Mouse (Mus musculus) embryonic facial prominence, embryonic 15.5 days (tissue): ENCODE data around the gene Slc9a5. TPM values are rescaled to one million over a fixed set of nuclear protein-coding genes. Genes with fewer than 3 reads are reported as not detected.

ENCODE experiments used
- ATAC-seq: fragments of 200-750 bp; cut with Nextera tagmentation; 2 replicates; pipeline ENCODE4 v1.8.0; 2017; ENCODE audit warnings: low read depth, moderate TSS enrichment; ENCODE audit not compliant: insufficient number of reproducible peaks, low FRiP score, low TSS enrichment
- H3K27ac ChIP-seq: fragments of 300-500 bp; sonication (generic); replicated peaks from 2 replicates; pipeline ENCODE4 v1.5.1; 2015; ENCODE audit warnings: mild to moderate bottlenecking, inconsistent platforms
- H3K27me3 ChIP-seq: fragments of 300-500 bp; sonication (generic); 2 replicates; pipeline ENCODE4 v1.6.1; 2015; ENCODE audit warnings: inconsistent platforms
- H3K36me3 ChIP-seq: fragments of 300-500 bp; sonication (generic); 2 replicates; pipeline ENCODE4 v1.6.1; 2015; ENCODE audit warnings: mild to moderate bottlenecking, inconsistent platforms
- H3K4me1 ChIP-seq: fragments of 300-500 bp; sonication (generic); 2 replicates; pipeline ENCODE4 v1.6.1; 2015; ENCODE audit warnings: inconsistent platforms
- H3K4me2 ChIP-seq: fragments of 300-500 bp; sonication (generic); replicated peaks from 2 replicates; pipeline ENCODE4 v1.6.1; 2015; ENCODE audit warnings: mild to moderate bottlenecking, inconsistent platforms
- H3K4me3 ChIP-seq: fragments of 300-500 bp; sonication (generic); replicated peaks from 2 replicates; pipeline ENCODE4 v1.5.1; 2015; ENCODE audit warnings: mild to moderate bottlenecking, inconsistent platforms
- H3K9ac ChIP-seq: fragments of 300-500 bp; sonication (generic); 2 replicates; pipeline ENCODE4 v1.6.1; 2015; ENCODE audit warnings: inconsistent platforms
- H3K9me3 ChIP-seq: fragments of 300-500 bp; sonication (generic); replicated peaks from 2 replicates; pipeline ENCODE4 v1.6.1; 2016; ENCODE audit warnings: inconsistent platforms
- WGBS: fragments of 180-500 bp; shearing (Covaris S2); methylation state at CpG from one replicate; pipeline ENCODE4 v1.1.7; 2015; 5-methylcytosine and 5-hydroxymethylcytosine counted together
- polyA plus RNA-seq: library from polyadenylated mRNA; unstranded; fragments of >200 nt; fragmentation: Nextera tagmentation; extraction: Ambion mirVana; gene quantifications from 2 replicates; pipeline ENCODE4 v1.2.1, GENCODE M21; 2015

The Slc9a5 gene
- 2.6 and 3.4 TPM in 2 replicates for polyA plus RNA-seq

- no peak for ATAC-seq
- H3K36me3 ChIP-seq = no peaks in the 10 kb centered on the region
- H3K9ac ChIP-seq = peak within 1 kb of the TSS; percentile 62
- H3K27me3 ChIP-seq = no peaks in the 10 kb centered on the region
- no peaks in the 10 kb centered on the region for H3K9me3 ChIP-seq
- H3K27ac ChIP-seq = peak within 1 kb of the TSS; percentile 88
- peak within 1 kb of the TSS; percentile 98 for H3K4me2 ChIP-seq
- H3K4me1 ChIP-seq = peaks cover 56% of the 10 kb centered on the region
- 0% methylated on average over 34 of the region's 34 CpGs for WGBS
- peak within 1 kb of the TSS; percentile 70 for H3K4me3 ChIP-seq
Observed at GRCm38 (mm10) chr8:105348450-105349095, at the start of gene Slc9a5. TSS of gene Slc9a5 (plus strand) at chr8:105348843.

GRCm38 (mm10) chr8:105299962-105300361 is 48.7 kb upstream of the Slc9a5 start:
- no peak overlapping the region for H3K27ac ChIP-seq
- ATAC-seq = no peak
- no peak overlapping the region for H3K4me3 ChIP-seq
- 91% methylated on average over 8 of the region's 8 CpGs for WGBS
- H3K4me2 ChIP-seq = no peak overlapping the region
- H3K27me3 ChIP-seq = no peaks in the 10 kb centered on the region
- peaks cover 50% of the 10 kb centered on the region for H3K36me3 ChIP-seq
- peaks cover 29% of the 10 kb centered on the region for H3K4me1 ChIP-seq
- H3K9ac ChIP-seq = no peak overlapping the region
- no peaks in the 10 kb centered on the region for H3K9me3 ChIP-seq

GRCm38 (mm10) chr8:105303396-105303795 is 45.2 kb upstream of the Slc9a5 start:
- Histone ChIP-seq H3K9ac (no peak overlapping the region), H3K9me3 (no peaks in the 10 kb centered on the region), H3K27ac (no peak overlapping the region), H3K4me1 (peaks cover 36% of the 10 kb centered on the region), H3K4me3 (no peak overlapping the region), H3K27me3 (no peaks in the 10 kb centered on the region), H3K4me2 (no peak overlapping the region), H3K36me3 (peaks cover 61% of the 10 kb centered on the region)
- ATAC-seq = no peak
- 80% methylated on average over 8 of the region's 8 CpGs for WGBS

- Histone ChIP-seq H3K27ac (peak overlapping the region; percentile 87; the same call in 1 of the 2 replicates), H3K9me3 (no peaks in the 10 kb centered on the region), H3K9ac (no peak overlapping the region), H3K4me3 (no peak overlapping the region), H3K27me3 (no peaks in the 10 kb centered on the region), H3K36me3 (peaks cover 66% of the 10 kb centered on the region), H3K4me2 (no peak overlapping the region), H3K4me1 (peaks cover 31% of the 10 kb centered on the region)
- no peak for ATAC-seq
- 77% methylated on average over 9 of the region's 9 CpGs for WGBS
Observed at GRCm38 (mm10) chr8:105303874-105304273, 44.8 kb upstream of the Slc9a5 start.

GRCm38 (mm10) chr8:105304325-105305210 is 44.1 kb upstream of the Slc9a5 start:
- Histone ChIP-seq H3K27ac (peak overlapping the region; percentile 87), H3K4me2 (0 out of 2 replicates have a peak overlapping the region, but pooled peaks have one; percentile 2), H3K36me3 (peaks cover 71% of the 10 kb centered on the region), H3K27me3 (no peaks in the 10 kb centered on the region), H3K4me3 (no peak overlapping the region), H3K9ac (no peak overlapping the region), H3K4me1 (peaks cover 29% of the 10 kb centered on the region), H3K9me3 (no peaks in the 10 kb centered on the region)
- WGBS = 44% methylated on average over 9 of the region's 9 CpGs
- 0 out of 2 replicates have a peak, but pooled peaks have one; percentile 15 for ATAC-seq

GRCm38 (mm10) chr8:105305211-105306145 is 43.2 kb upstream of the Slc9a5 start, which contains the start of gene Elmo3:
TSS of gene Elmo3 (plus strand) at chr8:105305601.
- peaks cover 71% of the 10 kb centered on the region for H3K36me3 ChIP-seq
- 3% methylated on average over 27 of the region's 30 CpGs for WGBS

GRCm38 (mm10) chr8:105306146-105306691 is 42.4 kb upstream of the Slc9a5 start:
- WGBS = 34% methylated on average over 5 of the region's 5 CpGs
- Histone ChIP-seq H3K27me3 (no peaks in the 10 kb centered on the region), H3K4me2 (peak overlapping the region; percentile 74), H3K4me3 (peak overlapping the region; percentile 46), H3K36me3 (peaks cover 69% of the 10 kb centered on the region), H3K9ac (peak overlapping the region; percentile 47), H3K9me3 (no peaks in the 10 kb centered on the region), H3K4me1 (peaks cover 29% of the 10 kb centered on the region), H3K27ac (peak overlapping the region; percentile 87; the same call in 1 of the 2 replicates)
- ATAC-seq = peak; percentile 22; the same call in 1 of the 2 replicates

More at GRCm38 (mm10) chr8:105305211-105306145, 43.2 kb upstream of the Slc9a5 start, which contains the start of gene Elmo3:
- H3K4me1 ChIP-seq = peaks cover 29% of the 10 kb centered on the region
- no peaks in the 10 kb centered on the region for H3K9me3 ChIP-seq
- H3K9ac ChIP-seq = peak within 1 kb of the TSS; percentile 47
- peak; percentile 79 for ATAC-seq
- H3K27me3 ChIP-seq = no peaks in the 10 kb centered on the region
- H3K4me2 ChIP-seq = peak within 1 kb of the TSS; percentile 74
- H3K27ac ChIP-seq = peak within 1 kb of the TSS; percentile 87
- H3K4me3 ChIP-seq = peak within 1 kb of the TSS; percentile 46

GRCm38 (mm10) chr8:105307670-105308069 is 41.0 kb upstream of the Slc9a5 start:
- Histone ChIP-seq H3K9ac (no peak overlapping the region), H3K9me3 (no peaks in the 10 kb centered on the region), H3K27ac (no peak overlapping the region), H3K4me2 (no peak overlapping the region), H3K4me1 (peaks cover 29% of the 10 kb centered on the region), H3K36me3 (peaks cover 70% of the 10 kb centered on the region), H3K27me3 (no peaks in the 10 kb centered on the region), H3K4me3 (no peak overlapping the region)
- WGBS = 95% methylated on average over 13 of the region's 13 CpGs
- ATAC-seq = no peak

- no peak for ATAC-seq
- WGBS = 93% methylated on average over 10 of the region's 10 CpGs
- no peaks in the 10 kb centered on the region for H3K9me3 ChIP-seq
- H3K4me1 ChIP-seq = peaks cover 29% of the 10 kb centered on the region
- H3K36me3 ChIP-seq = peaks cover 71% of the 10 kb centered on the region
- no peak overlapping the region for H3K27ac ChIP-seq
- H3K4me3 ChIP-seq = no peak overlapping the region
- no peak overlapping the region for H3K9ac ChIP-seq
- no peak overlapping the region for H3K4me2 ChIP-seq
- no peaks in the 10 kb centered on the region for H3K27me3 ChIP-seq
Observed at GRCm38 (mm10) chr8:105308428-105308827, 40.2 kb upstream of the Slc9a5 start.

GRCm38 (mm10) chr8:105309142-105309847 is 39.3 kb upstream of the Slc9a5 start:
- WGBS = 80% methylated on average over 15 of the region's 15 CpGs
- no peak overlapping the region for H3K4me2 ChIP-seq
- no peak overlapping the region for H3K27ac ChIP-seq
- no peaks in the 10 kb centered on the region for H3K27me3 ChIP-seq
- no peaks in the 10 kb centered on the region for H3K9me3 ChIP-seq
- no peak overlapping the region for H3K4me3 ChIP-seq
- peaks cover 68% of the 10 kb centered on the region for H3K36me3 ChIP-seq
- H3K4me1 ChIP-seq = peaks cover 24% of the 10 kb centered on the region
- ATAC-seq = no peak
- H3K9ac ChIP-seq = no peak overlapping the region
